Mouse (Mus musculus): ENCODE measurements around the gene Vps52.
"Not testable (repeated sequence)": the region's sequence is repeated elsewhere in the genome, so short reads cannot be mapped to it uniquely, and the experiment has no call there.

The Vps52 gene

GRCm38 (mm10) chr17:34000796-34001195 is 45.2 kb downstream of the Vps52 start:
- not testable (repeated sequence) for DNase-seq (ENCODE audit: low read depth in 2 of 2, low spot score in 2 of 2)

- peak in 1 of 2 experiments; percentile 70 for DNase-seq (ENCODE audit: low read depth in 2 of 2, low spot score in 2 of 2)
Measured at GRCm38 (mm10) chr17:34003426-34003825, 47.8 kb downstream of the Vps52 start.

GRCm38 (mm10) chr17:34006570-34006969 is 51.0 kb downstream of the Vps52 start:
- DNase-seq (ENCODE audit: low read depth in 2 of 2, low spot score in 2 of 2): no peak

GRCm38 (mm10) chr17:34010156-34010555 is 54.5 kb downstream of the Vps52 start:
- DNase-seq (ENCODE audit: low read depth in 2 of 2, low spot score in 2 of 2): no peak

- no peak for DNase-seq (ENCODE audit: low read depth in 2 of 2, low spot score in 2 of 2)
Measured at GRCm38 (mm10) chr17:34013436-34013835, 57.8 kb downstream of the Vps52 start.
